Mouse (Mus musculus) MEL (cell line): ENCODE results near the gene Zbtb20. TPM values are rescaled to one million over a fixed set of nuclear protein-coding genes. Genes with fewer than 3 reads are reported as not detected.

ENCODE experiments used
- DNase-seq: peaks from one replicate; pipeline ENCODE4 v3.0.0; 2011; ENCODE audit warnings: low read depth, low spot score
- H3K27ac ChIP-seq: 2 replicates; pipeline ENCODE4 v1.5.1; 2012; ENCODE audit warnings: low read depth, mild to moderate bottlenecking, control low read depth, low read length, moderate library complexity; ENCODE audit not compliant: control insufficient read depth
- H3K27me3 ChIP-seq, 2 experiments: fragments of 150-350 bp in 1 of 2; sonication (generic) in 1 of 2; 2 replicates each; pipeline ENCODE4 v1.6.1; 2012; ENCODE audit warnings: low read length in 2 of 2, mild to moderate bottlenecking in 2 of 2, improper control_type of control experiment in 1 of 2, moderate library complexity in 1 of 2; ENCODE audit not compliant: insufficient read depth in 2 of 2, control insufficient read depth in 1 of 2
- H3K36me3 ChIP-seq, 2 experiments: 2 replicates each; pipeline ENCODE4 v1.6.1; 2012 to 2014; ENCODE audit warnings: low read length in 2 of 2, improper control_type of control experiment in 1 of 2, inconsistent platforms in 1 of 2, mild to moderate bottlenecking in 1 of 2; ENCODE audit not compliant: insufficient read depth in 2 of 2, control insufficient read depth in 1 of 2
- H3K4me1 ChIP-seq, 2 experiments: fragments of 150-350 bp in 1 of 2; sonication (generic) in 1 of 2; 2 replicates each; pipeline ENCODE4 v1.6.1; 2012; ENCODE audit warnings: low read length in 2 of 2, improper control_type of control experiment in 1 of 2, mild to moderate bottlenecking in 1 of 2; ENCODE audit not compliant: insufficient read depth in 2 of 2, control insufficient read depth in 1 of 2
- H3K4me3 ChIP-seq, 2 experiments: fragments of 150-350 bp in 1 of 2; sonication (generic) in 1 of 2; 2 replicates each; pipeline ENCODE4 v1.5.1; 2012; ENCODE audit warnings: low read depth in 2 of 2, low read length in 2 of 2, mild to moderate bottlenecking in 2 of 2, moderate library complexity in 2 of 2, control low read depth in 1 of 2, improper control_type of control experiment in 1 of 2; ENCODE audit not compliant: control insufficient read depth in 1 of 2, insufficient read depth in 1 of 2
- H3K79me2 ChIP-seq: 2 replicates; pipeline ENCODE4 v1.6.1; 2012; ENCODE audit warnings: mild to moderate bottlenecking, low read length, moderate library complexity; ENCODE audit not compliant: control insufficient read depth, poor library complexity, insufficient read depth
- H3K9ac ChIP-seq: 2 replicates; pipeline ENCODE4 v1.6.1; 2012; ENCODE audit warnings: low read depth, mild to moderate bottlenecking, control low read depth, low read length, moderate library complexity; ENCODE audit not compliant: control insufficient read depth, poor library complexity, severe bottlenecking
- H3K9me3 ChIP-seq: fragments of 150-350 bp; sonication (generic); replicated peaks from 2 replicates; pipeline ENCODE4 v1.6.1; 2012; ENCODE audit warnings: mild to moderate bottlenecking, low read length, improper control_type of control experiment, moderate library complexity; ENCODE audit not compliant: insufficient read depth
- BHLHE40 ChIP-seq: IDR thresholded peaks from 2 replicates; pipeline ENCODE4 v1.6.1; 2012; ENCODE audit warnings: low read depth, mild to moderate bottlenecking, inconsistent platforms, low read length, improper control_type of control experiment, borderline replicate concordance
- CTCF ChIP-seq, 3 experiments: IDR thresholded peaks in 2 of 3; conservative IDR thresholded peaks in 1 of 3; 2 replicates each; pipeline ENCODE4 v1.5.1; 2011 to 2012; ENCODE audit warnings: low read length in 3 of 3, low read depth in 2 of 3, mild to moderate bottlenecking in 2 of 3, improper control_type of control experiment in 1 of 3, inconsistent platforms in 1 of 3, mixed read lengths in 1 of 3, moderate library complexity in 1 of 3; ENCODE audit not compliant: control insufficient read depth in 1 of 3, insufficient read depth in 1 of 3, poor library complexity in 1 of 3, severe bottlenecking in 1 of 3
- E2F4 ChIP-seq: IDR thresholded peaks from 2 replicates; pipeline ENCODE4 v1.6.1; 2011; ENCODE audit warnings: low read depth, low read length, improper control_type of control experiment, borderline replicate concordance
- ELF1 ChIP-seq: IDR thresholded peaks from 2 replicates; pipeline ENCODE4 v1.6.1; 2014; ENCODE audit warnings: low read depth, mild to moderate bottlenecking, inconsistent platforms, low read length, improper control_type of control experiment, moderate library complexity
- EP300 ChIP-seq, 2 experiments: IDR thresholded peaks; 2 replicates each; pipeline ENCODE4 v1.6.1; 2011; ENCODE audit warnings: improper control_type of control experiment in 2 of 2, low read length in 2 of 2, low read depth in 1 of 2, mild to moderate bottlenecking in 1 of 2
- ETS1 ChIP-seq: IDR thresholded peaks from 2 replicates; pipeline ENCODE4 v1.6.1; 2012; ENCODE audit warnings: low read depth, mild to moderate bottlenecking, inconsistent platforms, low read length, improper control_type of control experiment, moderate library complexity
- GABPA ChIP-seq: IDR thresholded peaks from 2 replicates; pipeline ENCODE4 v1.6.1; 2012; ENCODE audit warnings: low read depth, mild to moderate bottlenecking, inconsistent platforms, low read length, improper control_type of control experiment, moderate library complexity
- HCFC1 ChIP-seq: IDR thresholded peaks from 2 replicates; pipeline ENCODE4 v1.6.1; 2012; ENCODE audit warnings: low read depth, mild to moderate bottlenecking, inconsistent platforms, low read length, improper control_type of control experiment, moderate library complexity
- MAFK ChIP-seq: IDR thresholded peaks from 2 replicates; pipeline ENCODE4 v1.6.1; 2011; ENCODE audit warnings: low read depth, mild to moderate bottlenecking, low read length, improper control_type of control experiment, borderline replicate concordance
- MXI1 ChIP-seq: IDR thresholded peaks from 2 replicates; pipeline ENCODE4 v1.6.1; 2011; ENCODE audit warnings: mild to moderate bottlenecking, low read depth, low read length, improper control_type of control experiment
- MYB ChIP-seq: IDR thresholded peaks from 2 replicates; pipeline ENCODE4 v1.6.1; 2011; ENCODE audit warnings: mild to moderate bottlenecking, low read depth, low read length, improper control_type of control experiment
- POLR2AphosphoS5 ChIP-seq: IDR thresholded peaks from 2 replicates; pipeline ENCODE4 v1.6.1; 2012; ENCODE audit warnings: low read depth, borderline replicate concordance, mild to moderate bottlenecking, inconsistent platforms, low read length, moderate library complexity, mixed read lengths
- RAD21 ChIP-seq: IDR thresholded peaks from 2 replicates; pipeline ENCODE4 v1.6.1; 2011; ENCODE audit warnings: mild to moderate bottlenecking, low read depth, low read length, improper control_type of control experiment
- RCOR1 ChIP-seq: IDR thresholded peaks from 2 replicates; pipeline ENCODE4 v1.6.1; 2012; ENCODE audit warnings: low read depth, mild to moderate bottlenecking, inconsistent platforms, low read length, improper control_type of control experiment
- SIN3A ChIP-seq: IDR thresholded peaks from 2 replicates; pipeline ENCODE4 v1.6.1; 2012; ENCODE audit warnings: low read length, improper control_type of control experiment, inconsistent platforms
- TBP ChIP-seq: IDR thresholded peaks from 2 replicates; pipeline ENCODE4 v1.8.0; 2011; ENCODE audit warnings: low read depth, low read length, improper control_type of control experiment
- TCF12 ChIP-seq: IDR thresholded peaks from 2 replicates; pipeline ENCODE4 v1.6.1; 2014; ENCODE audit warnings: low read depth, mild to moderate bottlenecking, inconsistent platforms, low read length, improper control_type of control experiment, moderate library complexity
- USF2 ChIP-seq, 2 experiments: IDR thresholded peaks; 2 replicates each; pipeline ENCODE4 v1.6.1; 2011 to 2012; ENCODE audit warnings: improper control_type of control experiment in 2 of 2, low read length in 2 of 2, borderline replicate concordance in 1 of 2, inconsistent platforms in 1 of 2, low read depth in 1 of 2, mild to moderate bottlenecking in 1 of 2; ENCODE audit not compliant: insufficient read depth in 1 of 2
- ZKSCAN1 ChIP-seq: IDR thresholded peaks from 2 replicates; pipeline ENCODE4 v1.6.1; 2012; ENCODE audit warnings: low read depth, mild to moderate bottlenecking, inconsistent platforms, low read length, improper control_type of control experiment, moderate library complexity
- polyA plus RNA-seq, 2 experiments: library from polyadenylated mRNA; stranded (reverse) in 1 of 2; unstranded in 1 of 2; fragments of >175 nt in 1 of 2; fragments of >200 nt in 1 of 2; gene quantifications; 2 replicates each; pipeline versions ENCODE4 v1.2.1 to v1.2.4; 2012; ENCODE audit warnings: low replicate concordance in 2 of 2, low read depth in 1 of 2; ENCODE audit not compliant: insufficient read length in 2 of 2, insufficient read depth in 1 of 2, missing spikeins in 1 of 2
- total RNA-seq: library from RNA; depleted of rRNA; stranded (reverse); fragments of 300-350 nt; gene quantifications from 2 replicates; pipeline ENCODE4 v1.2.3, GENCODE M21; 2012

Gene Zbtb20
- total and polyA plus RNA-seq, 3 experiments = 0.17 to 0.27 TPM; not detected in 1

DNA sequence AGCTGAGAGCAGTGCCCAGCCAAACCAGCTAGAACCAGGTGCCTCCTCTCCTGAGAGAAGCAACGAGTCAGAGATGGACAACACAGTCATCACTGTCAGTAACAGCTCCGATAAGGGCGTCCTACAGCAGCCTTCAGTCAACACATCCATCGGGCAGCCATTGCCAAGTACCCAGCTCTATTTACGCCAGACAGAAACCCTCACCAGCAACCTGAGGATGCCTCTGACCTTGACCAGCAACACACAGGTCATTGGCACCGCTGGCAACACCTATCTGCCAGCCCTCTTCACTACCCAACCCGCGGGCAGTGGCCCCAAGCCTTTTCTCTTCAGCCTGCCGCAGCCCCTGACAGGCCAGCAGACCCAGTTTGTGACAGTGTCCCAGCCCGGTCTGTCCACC lies 734.7 kb downstream of the Zbtb20 start:
- no peak for TF ChIP-seq POLR2AphosphoS5
- TF ChIP-seq ZKSCAN1 = no peak
- no peak for TF ChIP-seq SIN3A
- TF ChIP-seq CTCF (IDR thresholded peaks at IDR 0.05 in 2 of 3, conservative IDR thresholded peaks at IDR 0.05 in 1 of 3; ENCODE audit: control insufficient read depth in 1 of 3, insufficient read depth in 1 of 3, low read depth in 2 of 3, low read length in 3 of 3, poor library complexity in 1 of 3, severe bottlenecking in 1 of 3) = no peak
- TF ChIP-seq, all 39 proteins: peak for 0
- Histone ChIP-seq H3K9ac (no peak overlapping the region), H3K9me3 (no peaks in the 10 kb centered on the region), H3K27ac (no peak overlapping the region), H3K4me3 (no peak overlapping the region), H3K79me2 (no peaks in the 10 kb centered on the region), H3K36me3 (no peaks in the 10 kb centered on the region), H3K4me1 (no peaks in the 10 kb centered on the region), H3K27me3 (peaks cover 0 to 1% of the 10 kb centered on the region in 2 experiments; a peak in 1 of 4 replicates)
- DNase-seq = no peak

DNA sequence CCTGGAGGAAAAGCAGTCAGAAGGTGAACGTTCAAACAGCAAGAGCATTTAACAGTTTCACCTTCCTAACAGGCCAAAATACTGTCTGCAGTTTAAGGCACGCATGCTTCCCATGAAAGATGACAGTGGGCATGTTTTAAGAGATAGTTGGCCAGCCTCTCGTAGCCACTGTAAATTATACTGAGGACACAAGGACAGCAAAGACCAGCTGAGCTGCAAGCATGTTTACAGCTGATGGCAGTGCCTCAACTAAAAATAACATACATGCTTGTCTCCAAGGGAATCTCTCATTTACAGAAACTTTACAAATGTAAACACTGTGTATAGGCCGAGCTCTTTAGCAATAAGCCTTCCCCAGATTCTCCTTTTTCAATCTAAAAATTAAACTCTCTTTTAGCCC lies 740.7 kb downstream of the Zbtb20 start:
- Histone ChIP-seq H3K4me1 (peaks cover 0 to 11% of the 10 kb centered on the region in 2 experiments; a peak in 2 of 4 replicates), H3K79me2 (no peaks in the 10 kb centered on the region), H3K4me3 (no peak overlapping the region), H3K9me3 (no peaks in the 10 kb centered on the region), H3K27ac (no peak overlapping the region), H3K27me3 (no peaks in the 10 kb centered on the region), H3K36me3 (peaks cover 0 to 8% of the 10 kb centered on the region in 2 experiments; a peak in 2 of 4 replicates), H3K9ac (no peak overlapping the region)
- TF ChIP-seq USF2 (IDR thresholded peaks at IDR 0.05; ENCODE audit: borderline replicate concordance in 1 of 2, insufficient read depth in 1 of 2, low read depth in 1 of 2, low read length in 2 of 2) = no peak
- TF ChIP-seq RCOR1 = no peak
- TF ChIP-seq E2F4 = no peak
- TF ChIP-seq HCFC1 = no peak
- TF ChIP-seq ELF1 = no peak
- no peak for TF ChIP-seq ETS1
- TF ChIP-seq MXI1 = no peak
- TF ChIP-seq BHLHE40 = no peak
- no peak for TF ChIP-seq GABPA
- no peak for TF ChIP-seq MYB
- TF ChIP-seq RAD21 = no peak
- no peak for TF ChIP-seq MAFK
- no peak for TF ChIP-seq TCF12
- TF ChIP-seq TBP = no peak
- TF ChIP-seq EP300 (IDR thresholded peaks at IDR 0.05; ENCODE audit: low read depth in 1 of 2, low read length in 2 of 2) = no peak
- no peak for DNase-seq
